29 mouse cellular contexts compared by ENCODE assay signal in genomic region chr5:45686223-45686622, GRCm38 (mm10). TPM values are rescaled to one million over a fixed set of nuclear protein-coding genes. Genes with fewer than 3 reads are reported as not detected.
"Had no signal": no experiment of that assay in that cellular context is flagged by ENCODE, and none has a peak within 500 bp of the region (broad histone marks: within the 10 kb centered on the region; RNA-seq: fewer than 3 reads in every experiment).

No protein-coding gene starts in this region.

- H3K27me3 ChIP-seq: embryonic facial prominence, embryonic 12.5 days; embryonic facial prominence, embryonic 13.5 days; embryonic facial prominence, embryonic 15.5 days; forebrain, embryonic 12.5 days; forebrain, embryonic 13.5 days; forebrain, embryonic 15.5 days had no signal

- ATAC-seq: forebrain, embryonic 13.5 days; forebrain, embryonic 14.5 days; forebrain, embryonic 15.5 days; forebrain, embryonic 16.5 days; forebrain, postnatal 0 days had no signal

- DNase-seq: cerebellum, adult 9-11 months; cerebellum, postnatal 10 days; cerebellum, postnatal 14 days; cerebellum, postnatal 25 days; cerebellum, postnatal 36 days; embryo, embryonic 11 days; forebrain, postnatal 0 days; gastrocnemius, adult 2 months; gastrocnemius, postnatal 10 days; gastrocnemius, postnatal 14 days; gastrocnemius, postnatal 25 days; gastrocnemius, postnatal 36 days; heart, adult 18-20 months; heart, adult 2 months had no signal

- H3K4me2 ChIP-seq: embryonic facial prominence, embryonic 12.5 days; embryonic facial prominence, embryonic 13.5 days; embryonic facial prominence, embryonic 15.5 days; forebrain, embryonic 12.5 days; forebrain, embryonic 13.5 days; forebrain, embryonic 15.5 days had no signal

- H3K9ac ChIP-seq: embryonic facial prominence, embryonic 12.5 days; embryonic facial prominence, embryonic 13.5 days; embryonic facial prominence, embryonic 15.5 days; forebrain, embryonic 12.5 days; forebrain, embryonic 13.5 days; forebrain, embryonic 15.5 days; forebrain, postnatal 0 days had no signal

- H3K36me3 ChIP-seq: forebrain, embryonic 15.5 days had no signal

- H3K4me3 ChIP-seq: embryonic facial prominence, embryonic 10.5 days; embryonic facial prominence, embryonic 12.5 days; embryonic facial prominence, embryonic 13.5 days; embryonic facial prominence, embryonic 15.5 days; erythroblast, embryonic 14.5 days; forebrain, embryonic 10.5 days; forebrain, embryonic 12.5 days; forebrain, embryonic 13.5 days; forebrain, embryonic 15.5 days; gastrocnemius, adult 2 months; heart, adult 2 months had no signal

- H3K27ac ChIP-seq: embryonic facial prominence, embryonic 10.5 days; embryonic facial prominence, embryonic 12.5 days; embryonic facial prominence, embryonic 13.5 days; embryonic facial prominence, embryonic 15.5 days; forebrain, embryonic 10.5 days; forebrain, embryonic 12.5 days; forebrain, embryonic 13.5 days; forebrain, embryonic 15.5 days; gastrocnemius, adult 2 months; heart, adult 2 months had no signal

- H3K4me1 ChIP-seq: embryonic facial prominence, embryonic 10.5 days; embryonic facial prominence, embryonic 12.5 days; embryonic facial prominence, embryonic 13.5 days; embryonic facial prominence, embryonic 15.5 days; forebrain, embryonic 10.5 days; forebrain, embryonic 12.5 days; forebrain, embryonic 13.5 days; forebrain, embryonic 15.5 days had no signal

- H3K9me3 ChIP-seq: embryonic facial prominence, embryonic 10.5 days; embryonic facial prominence, embryonic 12.5 days; embryonic facial prominence, embryonic 13.5 days; embryonic facial prominence, embryonic 15.5 days; forebrain, embryonic 10.5 days; forebrain, embryonic 12.5 days; forebrain, embryonic 13.5 days; forebrain, embryonic 15.5 days had no signal

RNA-seq across cellular contexts. Expression of gene Ncapg, which starts 16.5 kb away (rescaled TPM):
- total RNA-seq: gastrocnemius, adult 18-20 months; gastrocnemius, adult 2 months; gastrocnemius, adult 8-10 months had no signal

RNA-seq across cellular contexts. Expression of gene Fam184b, which starts 46.8 kb away (rescaled TPM):
- total RNA-seq: common myeloid progenitor, adult 5-6 weeks; granulocyte monocyte progenitor cell, adult 5-6 weeks had no signal
- polyA plus RNA-seq: erythroblast, embryonic 14.5 days; heart, adult 2 months had no signal
